ENCODE assay signal across 18 mouse cellular contexts in the genomic region with DNA sequence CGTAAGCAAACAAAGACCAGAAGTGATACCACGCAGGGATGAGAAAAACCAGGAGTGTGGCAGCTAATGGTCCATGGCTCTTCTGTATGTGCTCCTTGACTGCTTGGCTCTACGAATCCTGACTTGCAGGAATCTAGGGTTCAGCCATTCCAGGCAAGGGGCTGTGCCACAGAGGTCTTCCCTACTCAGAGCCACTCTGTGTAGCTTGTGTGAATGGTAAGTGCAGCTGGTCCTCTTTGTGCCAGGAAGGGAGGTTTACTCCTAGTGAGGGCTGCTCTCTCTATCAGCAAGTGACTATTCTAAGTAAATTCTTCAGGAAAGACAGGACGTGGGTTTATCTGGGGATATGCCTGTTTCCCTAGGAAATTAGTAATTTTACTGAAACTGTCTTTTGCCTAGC.
DNase-seq lines count a peak whose midpoint lies in the region; ATAC-seq and TF ChIP-seq lines count a peak whose summit lies in the region.
"Had no signal": no experiment of that assay in that cellular context is flagged by ENCODE, and none has a peak within 500 bp of the region (broad histone marks: within the 10 kb centered on the region; RNA-seq: fewer than 3 reads in every experiment).

No protein-coding gene starts in this region.

- H3K4me1 ChIP-seq in forebrain, embryonic 10.5 days = peaks cover 17% of the 10 kb centered on the region
- H3K4me1 ChIP-seq in forebrain, embryonic 11.5 days (replicated peaks; ENCODE audit: control insufficient read depth, insufficient read depth, low read length) = 0 out of 2 replicates have a peak, but pooled peaks cover 2% of the 10 kb centered on the region
- H3K4me1 ChIP-seq in liver, postnatal 0 days (ENCODE audit: insufficient read depth) = peaks cover 2% of the 10 kb centered on the region
- no peaks in the 10 kb centered on the region for H3K4me1 ChIP-seq in liver, embryonic 11.5 days (replicated peaks; ENCODE audit: control insufficient read depth, insufficient read depth, low read length)
- H3K4me1 ChIP-seq in midbrain, embryonic 13.5 days (replicated peaks) = peaks cover 12% of the 10 kb centered on the region
- H3K4me1 ChIP-seq in midbrain, embryonic 16.5 days (ENCODE audit: control insufficient read depth, insufficient read depth, low read length) = peaks cover 3% of the 10 kb centered on the region; the same call in 1 of the 2 replicates
- no peaks in the 10 kb centered on the region for H3K4me1 ChIP-seq in kidney, embryonic 14.5 days (ENCODE audit: control insufficient read depth, insufficient read depth, low read length)
- 0 out of 2 replicates have a peak, but pooled peaks cover 6% of the 10 kb centered on the region for H3K4me1 ChIP-seq in neural tube, embryonic 15.5 days
- H3K4me1 ChIP-seq: embryonic facial prominence, embryonic 12.5 days; intestine, embryonic 15.5 days had no signal

- 92% methylated on average over 4 of the region's 4 CpGs for WGBS in forebrain, embryonic 10.5 days
- 89% methylated on average over 4 of the region's 4 CpGs for WGBS in forebrain, embryonic 11.5 days
- 51% methylated on average over 4 of the region's 4 CpGs for WGBS in liver, postnatal 0 days (ENCODE audit: insufficient replicate concordance)
- 47% methylated on average over 4 of the region's 4 CpGs for WGBS in liver, embryonic 11.5 days
- WGBS in midbrain, embryonic 13.5 days = 82% methylated on average over 4 of the region's 4 CpGs
- 84% methylated on average over 4 of the region's 4 CpGs for WGBS in midbrain, embryonic 16.5 days
- WGBS in kidney, embryonic 14.5 days = 73% methylated on average over 4 of the region's 4 CpGs
- 76% methylated on average over 4 of the region's 4 CpGs for WGBS in neural tube, embryonic 15.5 days

- no peaks in the 10 kb centered on the region for H3K36me3 ChIP-seq in forebrain, embryonic 10.5 days (replicated peaks)
- H3K36me3 ChIP-seq in forebrain, embryonic 11.5 days (ENCODE audit: control insufficient read depth, insufficient read depth, low read length) = no peaks in the 10 kb centered on the region
- no peaks in the 10 kb centered on the region for H3K36me3 ChIP-seq in liver, postnatal 0 days (replicated peaks; ENCODE audit: insufficient read depth, low read length)
- no peaks in the 10 kb centered on the region for H3K36me3 ChIP-seq in liver, embryonic 11.5 days (ENCODE audit: control insufficient read depth, insufficient read depth, low read length)
- no peaks in the 10 kb centered on the region for H3K36me3 ChIP-seq in midbrain, embryonic 13.5 days
- no peaks in the 10 kb centered on the region for H3K36me3 ChIP-seq in midbrain, embryonic 16.5 days (ENCODE audit: control insufficient read depth, insufficient read depth, low read length)
- no peaks in the 10 kb centered on the region for H3K36me3 ChIP-seq in kidney, embryonic 14.5 days (ENCODE audit: control insufficient read depth, insufficient read depth, low read length)
- no peaks in the 10 kb centered on the region for H3K36me3 ChIP-seq in neural tube, embryonic 15.5 days
- H3K36me3 ChIP-seq: embryonic facial prominence, embryonic 12.5 days; heart, embryonic 12.5 days; intestine, embryonic 15.5 days; neural tube, embryonic 12.5 days had no signal

- no peak overlapping the region for H3K9ac ChIP-seq in forebrain, embryonic 11.5 days (ENCODE audit: low read length)
- no peak overlapping the region for H3K9ac ChIP-seq in liver, postnatal 0 days (replicated peaks)
- H3K9ac ChIP-seq in liver, embryonic 11.5 days (ENCODE audit: low read depth, low read length) = no peak overlapping the region
- H3K9ac ChIP-seq in midbrain, embryonic 13.5 days (replicated peaks) = no peak overlapping the region
- no peak overlapping the region for H3K9ac ChIP-seq in midbrain, embryonic 16.5 days (ENCODE audit: low read depth, low read length)
- H3K9ac ChIP-seq in kidney, embryonic 14.5 days (ENCODE audit: low read depth, low read length) = no peak overlapping the region
- H3K9ac ChIP-seq in neural tube, embryonic 15.5 days (replicated peaks) = no peak overlapping the region
- H3K9ac ChIP-seq: embryonic facial prominence, embryonic 12.5 days; heart, embryonic 12.5 days; intestine, embryonic 15.5 days; neural tube, embryonic 12.5 days had no signal

- no peak overlapping the region for H3K4me3 ChIP-seq in forebrain, embryonic 10.5 days
- no peak overlapping the region for H3K4me3 ChIP-seq in forebrain, embryonic 11.5 days (ENCODE audit: low read depth, low read length)
- no peak overlapping the region for H3K4me3 ChIP-seq in liver, postnatal 0 days (ENCODE audit: low read depth, low read length)
- no peak overlapping the region for H3K4me3 ChIP-seq in liver, embryonic 11.5 days (ENCODE audit: low read depth, low read length)
- H3K4me3 ChIP-seq in midbrain, embryonic 13.5 days (replicated peaks) = no peak overlapping the region
- H3K4me3 ChIP-seq in midbrain, embryonic 16.5 days (ENCODE audit: low read depth, low read length) = no peak overlapping the region
- no peak overlapping the region for H3K4me3 ChIP-seq in kidney, embryonic 14.5 days (ENCODE audit: low read length)
- no peak overlapping the region for H3K4me3 ChIP-seq in neural tube, embryonic 15.5 days (replicated peaks)
- H3K4me3 ChIP-seq: embryonic facial prominence, embryonic 12.5 days; heart, adult 2 months; heart, embryonic 12.5 days; intestine, embryonic 15.5 days; myocyte; neural tube, embryonic 12.5 days had no signal

- peaks cover 16% of the 10 kb centered on the region; the same call in 1 of the 2 replicates for H3K27me3 ChIP-seq in forebrain, embryonic 10.5 days (ENCODE audit: poor library complexity, severe bottlenecking)
- no peaks in the 10 kb centered on the region for H3K27me3 ChIP-seq in forebrain, embryonic 11.5 days (ENCODE audit: control insufficient read depth, insufficient read depth, low read length)
- H3K27me3 ChIP-seq in liver, postnatal 0 days (ENCODE audit: insufficient read depth, low read length) = no peaks in the 10 kb centered on the region
- no peaks in the 10 kb centered on the region for H3K27me3 ChIP-seq in liver, embryonic 11.5 days (replicated peaks; ENCODE audit: control insufficient read depth, insufficient read depth, low read length)
- no peaks in the 10 kb centered on the region for H3K27me3 ChIP-seq in midbrain, embryonic 13.5 days
- no peaks in the 10 kb centered on the region for H3K27me3 ChIP-seq in midbrain, embryonic 16.5 days (ENCODE audit: control insufficient read depth, insufficient read depth, low read depth, low read length)
- H3K27me3 ChIP-seq in kidney, embryonic 14.5 days (ENCODE audit: control insufficient read depth, insufficient read depth, low read length) = no peaks in the 10 kb centered on the region
- no peaks in the 10 kb centered on the region for H3K27me3 ChIP-seq in neural tube, embryonic 15.5 days (replicated peaks)
- H3K27me3 ChIP-seq: embryonic facial prominence, embryonic 12.5 days; intestine, embryonic 15.5 days; neural tube, embryonic 12.5 days had no signal

- no peak for TF ChIP-seq CTCF in liver, postnatal 0 days (IDR thresholded peaks at IDR 0.05; ENCODE audit: low read depth)

- H3K9me3 ChIP-seq in forebrain, embryonic 10.5 days = no peaks in the 10 kb centered on the region
- H3K9me3 ChIP-seq in forebrain, embryonic 11.5 days (ENCODE audit: control insufficient read depth, low read length) = no peaks in the 10 kb centered on the region
- H3K9me3 ChIP-seq in liver, postnatal 0 days (ENCODE audit: low read length) = no peaks in the 10 kb centered on the region
- H3K9me3 ChIP-seq in liver, embryonic 11.5 days (ENCODE audit: control insufficient read depth, low read length) = no peaks in the 10 kb centered on the region
- H3K9me3 ChIP-seq in midbrain, embryonic 13.5 days = no peaks in the 10 kb centered on the region
- H3K9me3 ChIP-seq in midbrain, embryonic 16.5 days (replicated peaks; ENCODE audit: control insufficient read depth, low read length, poor library complexity, severe bottlenecking) = no peaks in the 10 kb centered on the region
- H3K9me3 ChIP-seq in kidney, embryonic 14.5 days (ENCODE audit: control insufficient read depth, low read length) = no peaks in the 10 kb centered on the region
- H3K9me3 ChIP-seq in neural tube, embryonic 15.5 days (replicated peaks) = no peaks in the 10 kb centered on the region
- H3K9me3 ChIP-seq: embryonic facial prominence, embryonic 12.5 days; heart, embryonic 12.5 days; intestine, embryonic 15.5 days; neural tube, embryonic 12.5 days had no signal

- H3K27ac ChIP-seq in forebrain, embryonic 10.5 days = peak overlapping the region; percentile 53
- no peak overlapping the region for H3K27ac ChIP-seq in forebrain, embryonic 11.5 days (ENCODE audit: low read depth, low read length)
- peak overlapping the region; percentile 66 for H3K27ac ChIP-seq in liver, postnatal 0 days (ENCODE audit: low read depth)
- no peak overlapping the region for H3K27ac ChIP-seq in liver, embryonic 11.5 days (ENCODE audit: low read depth, low read length)
- H3K27ac ChIP-seq in midbrain, embryonic 13.5 days = no peak overlapping the region
- H3K27ac ChIP-seq in midbrain, embryonic 16.5 days (ENCODE audit: low read length) = no peak overlapping the region
- no peak overlapping the region for H3K27ac ChIP-seq in kidney, embryonic 14.5 days (ENCODE audit: low read depth, low read length)
- no peak overlapping the region for H3K27ac ChIP-seq in neural tube, embryonic 15.5 days (replicated peaks)
- H3K27ac ChIP-seq: embryonic facial prominence, embryonic 12.5 days; heart, adult 2 months; hindbrain, postnatal 0 days; intestine, embryonic 15.5 days; kidney, postnatal 0 days; neural tube, embryonic 12.5 days had no signal

- no peak overlapping the region for H3K4me2 ChIP-seq in forebrain, embryonic 11.5 days (ENCODE audit: low read depth, low read length, severe bottlenecking)
- no peak overlapping the region for H3K4me2 ChIP-seq in liver, postnatal 0 days (ENCODE audit: low read depth, low read length)
- H3K4me2 ChIP-seq in liver, embryonic 11.5 days = no peak overlapping the region
- H3K4me2 ChIP-seq in midbrain, embryonic 13.5 days (replicated peaks) = no peak overlapping the region
- H3K4me2 ChIP-seq in midbrain, embryonic 16.5 days (ENCODE audit: low read length) = no peak overlapping the region
- H3K4me2 ChIP-seq in kidney, embryonic 14.5 days (replicated peaks; ENCODE audit: low read depth, low read length) = no peak overlapping the region
- H3K4me2 ChIP-seq in neural tube, embryonic 15.5 days = no peak overlapping the region
- H3K4me2 ChIP-seq: embryonic facial prominence, embryonic 12.5 days; heart, embryonic 12.5 days; intestine, embryonic 15.5 days; neural tube, embryonic 12.5 days had no signal

- no peak for DNase-seq in forebrain, embryonic 10.5 days (ENCODE audit: extremely low spot score, low spot score)
- DNase-seq in forebrain, embryonic 11.5 days (ENCODE audit: low spot score) = no peak
- DNase-seq in liver, postnatal 0 days = no peak
- DNase-seq in liver, embryonic 11.5 days (ENCODE audit: low spot score) = no peak
- DNase-seq: cerebellum, adult 8-10 months; heart, adult 2 months; layer of hippocampus, postnatal 36 days had no signal

- no peak for ATAC-seq in forebrain, embryonic 11.5 days (replicated peaks; ENCODE audit: low FRiP score)
- no peak for ATAC-seq in liver, postnatal 0 days
- no peak for ATAC-seq in liver, embryonic 11.5 days (replicated peaks; ENCODE audit: low FRiP score)
- ATAC-seq in midbrain, embryonic 13.5 days = 0 out of 2 replicates have a peak, but pooled peaks have one; percentile 27
- ATAC-seq in midbrain, embryonic 16.5 days = no peak
- no peak for ATAC-seq in kidney, embryonic 14.5 days (ENCODE audit: low FRiP score, low TSS enrichment)
- ATAC-seq in neural tube, embryonic 15.5 days (ENCODE audit: low FRiP score) = no peak

- no peak for TF ChIP-seq EP300 in liver, postnatal 0 days (IDR thresholded peaks at IDR 0.05; ENCODE audit: low read depth)

Comparison
In these comparisons a context has a peak if more than half of its experiments do, and no peak if none do; other contexts are left out.
1. H3K27ac ChIP-seq: peak in forebrain, embryonic 10.5 days (single experiment) and liver, postnatal 0 days (single experiment); none in forebrain, embryonic 11.5 days (single experiment), liver, embryonic 11.5 days (single experiment), midbrain, embryonic 13.5 days (single experiment), midbrain, embryonic 16.5 days (single experiment), kidney, embryonic 14.5 days (single experiment) and neural tube, embryonic 15.5 days (single experiment).